Mouse (Mus musculus) layer of hippocampus, adult 8-10 months (tissue): ENCODE measurements around the gene Zfp207. TPM values are rescaled to one million over a fixed set of nuclear protein-coding genes. Genes with fewer than 3 reads are reported as not detected.

Experiments used
- total RNA-seq, 4 experiments: library from RNA; stranded (reverse); gene quantifications; 2 replicates each; pipeline ENCODE4 v1.2.4; 2022

Zfp207 gene
- total RNA-seq, 4 experiments from 2014 or later = 119 to 202 (median 151) TPM

Other genes with a start within 250 kb of the Zfp207 start
- gene Tefm, start 241.1 kb upstream of the Zfp207 start, total RNA-seq = 10 to 100 TPM; 10.1 to 12.9 (median 11.5) TPM
- 10 to 100 TPM in 2 of 4 experiments, 1 to 10 TPM in 2; 6.9 to 15.1 (median 9.9) TPM for gene Adap2, start 229.2 kb upstream of the Zfp207 start, total RNA-seq
- gene Rnf135, start 199.4 kb upstream of the Zfp207 start, total RNA-seq = 1 to 10 TPM; 4.9 to 7.3 (median 5.6) TPM
- gene Rhot1, start 174.3 kb upstream of the Zfp207 start, total RNA-seq = 10 to 100 TPM; 61.3 to 76.0 (median 67.7) TPM
- 10 to 100 TPM; 26.0 to 29.6 (median 28.2) TPM for gene Rhbdl3, start 82.4 kb upstream of the Zfp207 start, total RNA-seq
- gene 5730455P16Rik, start 5.2 kb upstream of the Zfp207 start, total RNA-seq = 10 to 100 TPM; 51.4 to 57.8 (median 53.7) TPM
- gene Psmd11, start 45.3 kb downstream of the Zfp207 start, total RNA-seq = 100 to 1,000 TPM; 105 to 116 (median 107) TPM
- gene Cdk5r1, start 93.7 kb downstream of the Zfp207 start, total RNA-seq = 100 to 1,000 TPM; 180 to 207 (median 189) TPM